Mouse (Mus musculus): ENCODE results near the gene Mbd3. TPM values are rescaled to one million over a fixed set of nuclear protein-coding genes. Genes with fewer than 3 reads are reported as not detected.

Gene Mbd3
- polyA plus RNA-seq, 1 experiment = 110 TPM

GRCm38 (mm10) chr10:80433513-80434232, 34.3 kb upstream of the Mbd3 start, which contains the start of gene Tcf3:
Gene Tcf3, minus strand, starts transcription at chr10:80433647.
- Histone ChIP-seq H3K27me3 (ENCODE audit: control insufficient read depth, insufficient read depth, low read length) (no peaks in the 10 kb centered on the region), H3K27ac (ENCODE audit: insufficient read depth, low read length) (peak within 1 kb of the TSS; percentile 98), H3K4me1 (ENCODE audit: control insufficient read depth, insufficient read depth, insufficient read length) (peaks cover 31% of the 10 kb centered on the region; the same call in 1 of the 2 replicates), H3K36me3 (ENCODE audit: control insufficient read depth, insufficient read depth, low read length) (peaks cover 13% of the 10 kb centered on the region), H3K4me3 (ENCODE audit: extremely low read depth, insufficient read depth, insufficient read length) (peak within 1 kb of the TSS; percentile 89)
- peak; percentile 90 to 98 for DNase-seq (ENCODE audit: low read depth in 1 of 2, low spot score in 2 of 2)
- TF ChIP-seq POLR2A (IDR thresholded peaks at IDR 0.05; ENCODE audit: low read depth, low read length) (peak; percentile 48; the same call in 1 of the 2 replicates), CTCF (IDR thresholded peaks at IDR 0.05; ENCODE audit: extremely low read depth, insufficient read depth, insufficient read length, insufficient replicate concordance) (no peak)
- under 1% methylated on average over 54 of the region's 61 CpGs for WGBS

- Histone ChIP-seq H3K4me1 (ENCODE audit: control insufficient read depth, insufficient read depth, insufficient read length) (peaks cover 31% of the 10 kb centered on the region; the same call in 1 of the 2 replicates), H3K27ac (ENCODE audit: insufficient read depth, low read length) (peak overlapping the region; percentile 98), H3K36me3 (ENCODE audit: control insufficient read depth, insufficient read depth, low read length) (peaks cover 14% of the 10 kb centered on the region), H3K4me3 (ENCODE audit: extremely low read depth, insufficient read depth, insufficient read length) (peak overlapping the region; percentile 89), H3K27me3 (ENCODE audit: control insufficient read depth, insufficient read depth, low read length) (no peaks in the 10 kb centered on the region)
- no peak for DNase-seq (ENCODE audit: low read depth in 1 of 2, low spot score in 2 of 2)
- WGBS = under 1% methylated on average over 60 of the region's 60 CpGs
- TF ChIP-seq POLR2A (IDR thresholded peaks at IDR 0.05; ENCODE audit: low read depth, low read length) (no peak), CTCF (IDR thresholded peaks at IDR 0.05; ENCODE audit: extremely low read depth, insufficient read depth, insufficient read length, insufficient replicate concordance) (no peak)
Observed at GRCm38 (mm10) chr10:80432936-80433512, 33.7 kb upstream of the Mbd3 start.

GRCm38 (mm10) chr10:80432387-80432785, 33.0 kb upstream of the Mbd3 start:
- TF ChIP-seq CTCF (IDR thresholded peaks at IDR 0.05; ENCODE audit: extremely low read depth, insufficient read depth, insufficient read length, insufficient replicate concordance) = no peak
- peaks cover 17% of the 10 kb centered on the region for H3K36me3 ChIP-seq (ENCODE audit: control insufficient read depth, insufficient read depth, low read length)
- no peak for DNase-seq (ENCODE audit: low read depth in 1 of 2, low spot score in 2 of 2)
- H3K4me1 ChIP-seq (ENCODE audit: control insufficient read depth, insufficient read depth, insufficient read length) = peaks cover 31% of the 10 kb centered on the region; the same call in 1 of the 2 replicates
- no peaks in the 10 kb centered on the region for H3K27me3 ChIP-seq (ENCODE audit: control insufficient read depth, insufficient read depth, low read length)
- peak overlapping the region; percentile 98 for H3K27ac ChIP-seq (ENCODE audit: insufficient read depth, low read length)
- WGBS = 2% methylated on average over 4 of the region's 4 CpGs
- H3K4me3 ChIP-seq (ENCODE audit: extremely low read depth, insufficient read depth, insufficient read length) = peak overlapping the region; percentile 89

GRCm38 (mm10) chr10:80431570-80432386, 32.4 kb upstream of the Mbd3 start:
- peaks cover 31% of the 10 kb centered on the region; the same call in 1 of the 2 replicates for H3K4me1 ChIP-seq (ENCODE audit: control insufficient read depth, insufficient read depth, insufficient read length)
- 9% methylated on average over 16 of the region's 16 CpGs for WGBS
- peak in 1 of 2 experiments; percentile 42 for DNase-seq (ENCODE audit: low read depth in 1 of 2, low spot score in 2 of 2)
- H3K27me3 ChIP-seq (ENCODE audit: control insufficient read depth, insufficient read depth, low read length) = no peaks in the 10 kb centered on the region
- TF ChIP-seq CTCF (IDR thresholded peaks at IDR 0.05; ENCODE audit: extremely low read depth, insufficient read depth, insufficient read length, insufficient replicate concordance) = no peak
- no peak for TF ChIP-seq POLR2A (IDR thresholded peaks at IDR 0.05; ENCODE audit: low read depth, low read length)
- H3K36me3 ChIP-seq (ENCODE audit: control insufficient read depth, insufficient read depth, low read length) = peaks cover 22% of the 10 kb centered on the region
- peak overlapping the region; percentile 89 for H3K4me3 ChIP-seq (ENCODE audit: extremely low read depth, insufficient read depth, insufficient read length)
- H3K27ac ChIP-seq (ENCODE audit: insufficient read depth, low read length) = peak overlapping the region; percentile 98

- Histone ChIP-seq H3K4me3 (ENCODE audit: extremely low read depth, insufficient read depth, insufficient read length) (peak overlapping the region; percentile 27; the same call in 1 of the 2 replicates), H3K4me1 (ENCODE audit: control insufficient read depth, insufficient read depth, insufficient read length) (peaks cover 26% of the 10 kb centered on the region; the same call in 1 of the 2 replicates), H3K27ac (ENCODE audit: insufficient read depth, low read length) (peak overlapping the region; percentile 84), H3K36me3 (ENCODE audit: control insufficient read depth, insufficient read depth, low read length) (peaks cover 31% of the 10 kb centered on the region), H3K27me3 (ENCODE audit: control insufficient read depth, insufficient read depth, low read length) (no peaks in the 10 kb centered on the region)
- TF ChIP-seq CTCF (IDR thresholded peaks at IDR 0.05; ENCODE audit: extremely low read depth, insufficient read depth, insufficient read length, insufficient replicate concordance) (no peak), POLR2A (IDR thresholded peaks at IDR 0.05; ENCODE audit: low read depth, low read length) (no peak)
- 53% methylated on average over 8 of the region's 8 CpGs for WGBS
- DNase-seq (ENCODE audit: low read depth in 1 of 2, low spot score in 2 of 2) = no peak
Observed at GRCm38 (mm10) chr10:80430375-80430980, 31.1 kb upstream of the Mbd3 start.

- H3K27ac ChIP-seq (ENCODE audit: insufficient read depth, low read length) = peak overlapping the region; percentile 84
- TF ChIP-seq POLR2A (IDR thresholded peaks at IDR 0.05; ENCODE audit: low read depth, low read length) (no peak), CTCF (IDR thresholded peaks at IDR 0.05; ENCODE audit: extremely low read depth, insufficient read depth, insufficient read length, insufficient replicate concordance) (no peak)
Observed at GRCm38 (mm10) chr10:80429800-80430199, 30.4 kb upstream of the Mbd3 start.

More at GRCm38 (mm10) chr10:80429800-80430199, 30.4 kb upstream of the Mbd3 start:
- DNase-seq (ENCODE audit: low read depth in 1 of 2, low spot score in 2 of 2) = peak in 1 of 2 experiments; percentile 63
- H3K36me3 ChIP-seq (ENCODE audit: control insufficient read depth, insufficient read depth, low read length) = peaks cover 36% of the 10 kb centered on the region
- H3K4me3 ChIP-seq (ENCODE audit: extremely low read depth, insufficient read depth, insufficient read length) = no peak overlapping the region; the same call in 1 of the 2 replicates
- no peaks in the 10 kb centered on the region for H3K27me3 ChIP-seq (ENCODE audit: control insufficient read depth, insufficient read depth, low read length)
- H3K4me1 ChIP-seq (ENCODE audit: control insufficient read depth, insufficient read depth, insufficient read length) = peaks cover 26% of the 10 kb centered on the region; the same call in 1 of the 2 replicates
- 42% methylated on average over 8 of the region's 8 CpGs for WGBS

Data from spleen, adult 2 months (tissue).